Mouse (Mus musculus): ENCODE measurements around the gene Cds2. TPM values are rescaled to one million over a fixed set of nuclear protein-coding genes. Genes with fewer than 3 reads are reported as not detected.
"Not testable (repeated sequence)": the region's sequence is repeated elsewhere in the genome, so short reads cannot be mapped to it uniquely, and the experiment has no call there.

The Cds2 gene
- polyA plus RNA-seq, 1 experiment from 2014 or later = 30.1 TPM

DNA sequence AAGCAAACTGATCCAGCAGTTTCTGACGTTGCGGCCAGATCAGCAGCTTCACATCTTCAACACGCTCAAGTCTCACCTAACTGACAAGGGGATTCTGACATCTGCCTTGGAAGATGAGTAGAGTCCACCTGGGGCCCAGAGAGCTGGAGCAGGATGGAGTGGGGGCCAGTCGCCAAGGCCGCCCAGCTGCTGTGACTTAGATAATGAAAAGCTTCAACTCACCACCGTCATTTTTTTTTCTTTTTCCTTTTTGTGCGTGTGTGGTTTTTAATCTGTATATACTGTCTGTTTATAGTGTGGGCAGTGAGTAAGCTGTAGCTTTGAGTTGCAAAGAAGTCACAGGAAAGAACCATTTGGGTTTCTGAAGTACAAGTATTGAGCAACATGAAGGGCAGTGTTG lies 42.2 kb downstream of the Cds2 start:
- no peak for ATAC-seq (ENCODE audit: insufficient number of reproducible peaks, insufficient read depth, low FRiP score, low TSS enrichment)
- Histone ChIP-seq H3K9ac (no peak overlapping the region), H3K36me3 (peaks cover 53% of the 10 kb centered on the region), H3K27ac (no peak overlapping the region), H3K9me3 (no peaks in the 10 kb centered on the region), H3K4me2 (replicated peaks) (no peak overlapping the region), H3K4me3 (no peak overlapping the region), H3K27me3 (no peaks in the 10 kb centered on the region), H3K4me1 (no peaks in the 10 kb centered on the region; the same call in 1 of the 2 replicates)
- 90% methylated on average over 7 of the region's 7 CpGs for WGBS

DNA sequence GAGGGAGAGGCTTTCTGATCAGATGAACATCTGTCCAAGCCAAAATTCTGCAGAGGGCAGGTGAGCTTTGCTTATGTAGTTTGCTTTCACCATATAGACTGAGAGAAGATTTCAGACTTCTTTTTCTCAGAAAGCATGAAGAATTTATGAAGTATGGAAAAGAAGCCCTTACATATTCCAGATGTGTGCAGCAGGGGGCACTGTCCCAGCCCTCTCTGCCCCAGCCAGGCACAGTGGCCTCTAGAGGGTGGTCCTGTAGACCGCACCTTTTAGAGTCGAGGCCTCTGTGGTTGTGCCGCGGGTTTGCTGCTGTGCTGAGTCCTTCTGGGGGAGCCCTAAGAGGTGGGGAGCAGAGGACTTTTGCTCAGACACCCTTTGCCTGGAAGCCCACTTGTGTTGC lies 43.0 kb downstream of the Cds2 start:
- no peak overlapping the region for H3K4me2 ChIP-seq (replicated peaks)
- 67% methylated on average over 4 of the region's 4 CpGs for WGBS
- H3K9ac ChIP-seq = no peak overlapping the region
- no peaks in the 10 kb centered on the region; the same call in 1 of the 2 replicates for H3K4me1 ChIP-seq
- ATAC-seq (ENCODE audit: insufficient number of reproducible peaks, insufficient read depth, low FRiP score, low TSS enrichment) = no peak
- H3K27me3 ChIP-seq = no peaks in the 10 kb centered on the region
- H3K9me3 ChIP-seq = no peaks in the 10 kb centered on the region
- H3K36me3 ChIP-seq = peaks cover 51% of the 10 kb centered on the region
- no peak overlapping the region for H3K4me3 ChIP-seq
- H3K27ac ChIP-seq = no peak overlapping the region

DNA sequence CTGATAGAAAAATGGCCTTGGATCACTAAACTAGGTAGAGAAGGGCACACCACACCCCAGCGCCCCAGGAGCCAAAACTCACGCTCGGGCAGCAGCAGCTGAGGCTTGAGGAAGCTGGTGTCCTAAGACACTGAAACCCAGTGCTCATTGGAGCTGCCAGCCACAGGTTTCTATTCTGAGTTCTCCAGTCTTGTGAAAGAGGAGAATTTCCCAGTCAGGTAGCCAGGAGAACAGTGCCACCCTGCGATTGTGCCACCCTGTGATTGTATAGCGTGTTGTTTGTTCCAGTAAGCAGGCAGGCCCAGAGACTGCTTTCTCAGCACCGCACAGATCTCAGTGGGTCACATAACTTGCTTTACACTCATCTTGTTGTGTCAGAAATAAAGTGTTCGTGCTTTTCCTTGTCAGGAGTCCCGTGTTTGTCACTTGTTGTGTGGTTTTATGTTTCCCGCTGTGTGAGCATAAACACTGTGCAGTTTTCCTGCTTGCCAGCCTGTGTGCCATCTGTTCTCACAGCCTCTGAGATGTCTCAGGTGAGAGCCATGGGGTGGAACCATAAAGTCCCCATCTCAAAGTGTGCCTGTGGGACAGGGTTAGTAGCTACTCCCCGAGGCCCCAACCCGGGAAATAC lies 44.4 kb downstream of the Cds2 start:
- H3K27me3 ChIP-seq = no peaks in the 10 kb centered on the region
- H3K4me1 ChIP-seq = no peaks in the 10 kb centered on the region; the same call in 1 of the 2 replicates
- peaks cover 38% of the 10 kb centered on the region for H3K36me3 ChIP-seq
- H3K4me3 ChIP-seq = no peak overlapping the region
- WGBS = 90% methylated on average over 11 of the region's 11 CpGs
- H3K4me2 ChIP-seq (replicated peaks) = no peak overlapping the region
- H3K27ac ChIP-seq = no peak overlapping the region
- no peak for ATAC-seq (ENCODE audit: insufficient number of reproducible peaks, insufficient read depth, low FRiP score, low TSS enrichment)
- H3K9ac ChIP-seq = no peak overlapping the region
- H3K9me3 ChIP-seq = no peaks in the 10 kb centered on the region

DNA sequence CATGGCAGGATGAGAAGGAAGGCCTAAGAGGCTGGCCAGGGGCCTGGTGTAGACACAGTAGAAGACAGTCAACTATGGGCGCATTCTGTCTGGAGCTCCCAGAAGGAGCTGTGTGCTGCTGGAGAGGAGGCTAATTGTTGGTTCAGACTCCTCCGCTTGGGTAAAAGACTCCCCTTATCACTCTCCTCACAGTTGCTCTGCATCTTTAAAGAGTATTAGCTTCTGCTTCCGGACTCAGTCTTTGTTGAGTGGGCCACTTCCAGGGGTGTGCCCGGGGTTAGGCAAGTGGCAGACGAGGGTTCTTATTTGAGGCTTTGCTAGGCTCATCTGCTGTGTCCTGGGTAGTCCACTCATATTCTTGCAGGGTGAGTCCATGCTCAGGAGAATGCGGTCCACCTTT lies 45.9 kb downstream of the Cds2 start:
- WGBS = 92% methylated on average over 6 of the region's 6 CpGs
- no peak overlapping the region for H3K4me3 ChIP-seq
- no peaks in the 10 kb centered on the region for H3K9me3 ChIP-seq
- no peak for ATAC-seq (ENCODE audit: insufficient number of reproducible peaks, insufficient read depth, low FRiP score, low TSS enrichment)
- no peak overlapping the region for H3K27ac ChIP-seq
- no peak overlapping the region for H3K4me2 ChIP-seq (replicated peaks)
- H3K9ac ChIP-seq = no peak overlapping the region
- no peaks in the 10 kb centered on the region for H3K27me3 ChIP-seq
- no peaks in the 10 kb centered on the region; the same call in 1 of the 2 replicates for H3K4me1 ChIP-seq
- H3K36me3 ChIP-seq = peaks cover 28% of the 10 kb centered on the region

DNA sequence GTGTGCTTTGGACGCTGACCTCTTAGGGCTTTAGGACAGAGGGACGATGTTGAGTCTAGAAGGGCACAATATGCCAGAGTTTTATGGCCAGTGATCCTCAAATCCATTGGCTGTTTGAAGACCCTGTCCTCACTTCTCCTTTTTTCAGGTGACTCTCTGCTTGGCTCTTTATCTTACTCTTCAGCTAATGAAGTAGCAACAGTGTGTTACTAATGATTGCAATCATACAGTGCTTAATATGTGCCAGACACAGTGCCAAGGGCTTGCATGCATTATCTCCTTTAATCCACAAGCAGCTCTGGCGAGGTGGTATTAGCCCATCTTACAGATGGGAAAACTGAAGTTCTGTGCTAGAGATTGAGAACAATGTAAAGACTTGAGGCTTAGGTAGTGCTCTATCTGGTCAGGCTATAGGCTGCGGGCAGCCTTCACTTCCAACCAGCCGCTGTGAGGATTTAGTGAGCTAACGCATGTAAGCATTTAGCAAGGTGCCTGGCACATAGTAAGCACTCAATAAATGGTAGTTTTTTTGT lies 46.5 kb downstream of the Cds2 start:
- Histone ChIP-seq H3K4me2 (replicated peaks) (no peak overlapping the region), H3K4me1 (no peaks in the 10 kb centered on the region; the same call in 1 of the 2 replicates), H3K9ac (no peak overlapping the region), H3K27me3 (no peaks in the 10 kb centered on the region), H3K9me3 (no peaks in the 10 kb centered on the region), H3K36me3 (peaks cover 23% of the 10 kb centered on the region), H3K4me3 (no peak overlapping the region), H3K27ac (no peak overlapping the region)
- whole genome bisulfite sequencing = 94% methylated on average over 6 of the region's 6 CpGs
- ATAC-seq (ENCODE audit: insufficient number of reproducible peaks, insufficient read depth, low FRiP score, low TSS enrichment) = no peak

DNA sequence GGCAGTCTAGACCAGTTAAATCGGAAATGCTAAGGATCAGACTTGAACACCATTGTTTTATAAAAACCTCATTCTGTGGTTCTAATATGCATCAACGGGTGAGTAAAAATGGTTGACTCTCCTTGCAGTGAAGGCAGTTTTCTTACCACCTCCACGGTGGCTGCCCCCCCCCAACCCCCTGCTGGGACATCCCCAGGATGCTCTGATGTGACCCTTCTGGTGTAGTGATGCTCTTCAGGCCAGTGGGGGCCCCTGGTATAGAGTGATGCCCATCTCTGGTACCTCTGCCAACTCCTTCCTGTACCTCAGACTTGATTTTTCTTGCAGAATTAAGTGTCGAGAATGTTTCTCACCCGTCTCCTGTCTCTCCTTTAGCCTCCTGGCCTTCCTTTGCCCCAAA lies 49.7 kb downstream of the Cds2 start:
- H3K27ac ChIP-seq = no peak overlapping the region
- WGBS = 71% methylated on average over 5 of the region's 5 CpGs
- ATAC-seq (ENCODE audit: insufficient number of reproducible peaks, insufficient read depth, low FRiP score, low TSS enrichment) = no peak
- no peaks in the 10 kb centered on the region; the same call in 1 of the 2 replicates for H3K4me1 ChIP-seq
- H3K9me3 ChIP-seq = no peaks in the 10 kb centered on the region
- H3K4me2 ChIP-seq (replicated peaks) = no peak overlapping the region
- H3K9ac ChIP-seq = no peak overlapping the region
- no peak overlapping the region for H3K4me3 ChIP-seq
- peaks cover 5% of the 10 kb centered on the region for H3K36me3 ChIP-seq
- H3K27me3 ChIP-seq = no peaks in the 10 kb centered on the region

DNA sequence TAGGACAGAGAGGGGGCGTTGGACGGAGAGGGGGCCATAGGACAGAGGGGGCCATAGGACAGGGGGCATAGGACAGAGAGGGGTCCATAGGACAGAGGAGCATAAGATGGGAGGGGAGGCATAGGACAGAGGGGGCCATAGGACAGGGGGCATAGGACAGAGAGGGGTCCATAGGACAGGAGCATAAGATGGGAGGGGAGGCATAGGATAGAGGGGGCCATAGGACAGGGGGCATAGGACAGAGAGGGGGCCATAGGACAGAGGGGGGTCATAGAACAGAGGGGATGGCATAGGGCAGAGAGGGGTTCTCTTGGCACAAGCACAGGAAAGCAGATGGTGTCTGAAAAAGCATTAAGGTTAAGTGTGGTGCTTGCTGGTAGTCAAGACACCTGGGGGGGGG lies 50.6 kb downstream of the Cds2 start:
- Histone ChIP-seq H3K9ac (no peak overlapping the region), H3K27me3 (no peaks in the 10 kb centered on the region), H3K27ac (no peak overlapping the region), H3K36me3 (peaks cover 2% of the 10 kb centered on the region; the same call in 1 of the 2 replicates), H3K9me3 (no peaks in the 10 kb centered on the region), H3K4me3 (no peak overlapping the region), H3K4me2 (replicated peaks) (no peak overlapping the region), H3K4me1 (no peaks in the 10 kb centered on the region; the same call in 1 of the 2 replicates)
- no peak for ATAC-seq (ENCODE audit: insufficient number of reproducible peaks, insufficient read depth, low FRiP score, low TSS enrichment)
- WGBS = 96% methylated on average over 2 of the region's 2 CpGs

DNA sequence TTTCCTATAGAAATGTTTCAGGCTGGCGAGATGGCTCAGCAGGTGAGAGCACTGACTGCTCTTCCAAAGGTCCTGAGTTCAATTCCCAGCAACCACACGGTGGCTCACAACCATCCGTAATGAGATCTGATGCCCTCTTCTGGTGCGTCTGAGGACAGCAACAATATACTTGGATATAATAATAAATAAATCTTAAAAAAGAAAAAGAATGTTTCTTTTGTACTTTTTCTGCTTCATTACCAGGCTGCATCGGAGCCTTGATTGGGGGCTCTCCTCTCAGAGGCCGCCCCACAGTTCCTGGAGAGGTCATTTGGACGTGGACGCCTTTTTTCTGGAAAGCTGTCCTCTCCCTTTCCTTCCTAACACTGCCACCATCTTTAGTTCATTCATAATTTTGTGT lies 51.1 kb downstream of the Cds2 start:
- H3K27me3 ChIP-seq; H3K4me2 ChIP-seq (replicated peaks); H3K9ac ChIP-seq; H3K27ac ChIP-seq; ATAC-seq (ENCODE audit: insufficient number of reproducible peaks, insufficient read depth, low FRiP score, low TSS enrichment); H3K36me3 ChIP-seq; H3K4me1 ChIP-seq; H3K4me3 ChIP-seq; H3K9me3 ChIP-seq: not testable (repeated sequence)
- 84% methylated on average over 8 of the region's 8 CpGs for WGBS

DNA sequence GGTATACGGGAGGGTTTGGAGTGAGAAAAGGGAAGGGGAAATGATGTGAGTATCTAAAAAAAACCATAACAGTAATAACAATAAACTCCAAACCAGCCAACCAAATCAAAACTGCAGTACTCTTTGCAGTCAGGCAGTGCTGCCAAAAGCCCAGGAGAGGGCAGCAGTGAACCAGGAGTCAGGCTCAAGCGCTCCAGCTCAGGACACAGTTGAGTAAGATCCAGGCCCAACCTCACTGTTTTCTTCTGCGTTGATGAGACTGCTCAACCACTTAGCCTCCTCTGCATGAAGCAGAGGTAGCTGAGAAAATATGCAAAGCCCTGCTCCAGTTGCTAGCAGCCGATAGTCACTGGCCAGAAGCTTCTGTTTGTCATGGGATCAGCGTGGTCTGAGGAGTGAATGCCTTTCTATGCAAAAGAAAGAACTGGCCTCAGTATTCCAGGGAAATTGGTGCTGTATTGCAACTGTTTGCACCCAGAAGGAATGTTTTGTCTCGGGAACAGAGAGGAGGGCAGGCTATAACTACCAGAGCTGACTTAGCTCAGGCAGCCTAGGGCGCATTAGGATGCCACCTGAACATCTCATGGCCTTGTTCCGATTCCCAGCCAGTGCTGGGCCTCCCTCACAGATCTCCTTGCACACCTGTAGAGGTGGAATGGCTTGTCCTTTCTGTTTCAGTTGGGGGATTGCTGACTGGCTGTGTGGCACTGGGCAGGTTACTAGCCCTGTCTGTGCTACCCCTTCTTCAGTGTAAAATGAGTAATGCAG lies 53.3 kb downstream of the Cds2 start:
- no peaks in the 10 kb centered on the region for H3K9me3 ChIP-seq
- H3K4me1 ChIP-seq = no peaks in the 10 kb centered on the region
- H3K27me3 ChIP-seq = no peaks in the 10 kb centered on the region
- H3K4me2 ChIP-seq (replicated peaks) = no peak overlapping the region
- ATAC-seq (ENCODE audit: insufficient number of reproducible peaks, insufficient read depth, low FRiP score, low TSS enrichment) = 0 out of 2 replicates have a peak, but pooled peaks have one; percentile 71
- no peak overlapping the region for H3K27ac ChIP-seq
- no peak overlapping the region for H3K4me3 ChIP-seq
- H3K36me3 ChIP-seq = no peaks in the 10 kb centered on the region
- no peak overlapping the region for H3K9ac ChIP-seq
- 40% methylated on average over 8 of the region's 8 CpGs for WGBS

DNA sequence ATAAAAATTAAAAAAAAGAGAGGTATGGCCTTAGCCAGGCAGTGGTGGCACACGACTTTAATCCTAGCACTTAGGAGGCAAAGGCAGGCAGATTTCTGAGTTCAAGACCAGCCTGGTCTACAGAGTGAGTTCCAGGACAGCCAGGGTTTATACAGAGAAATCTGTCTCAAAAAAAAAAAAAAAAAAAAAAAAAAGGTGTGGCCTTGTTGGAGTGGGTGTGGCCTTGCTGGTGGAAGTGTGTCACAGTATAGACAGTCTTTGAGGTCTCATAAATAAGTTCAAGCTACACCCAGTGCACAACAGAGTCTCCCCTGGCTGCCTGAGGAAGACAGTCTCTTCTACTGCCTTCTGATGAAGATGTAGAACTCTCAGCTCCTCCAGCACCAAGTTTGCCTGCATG lies 54.2 kb downstream of the Cds2 start:
- H3K4me2 ChIP-seq (replicated peaks) = no peak overlapping the region
- no peak overlapping the region for H3K4me3 ChIP-seq
- no peak overlapping the region for H3K27ac ChIP-seq
- no peak for ATAC-seq (ENCODE audit: insufficient number of reproducible peaks, insufficient read depth, low FRiP score, low TSS enrichment)
- H3K9ac ChIP-seq = no peak overlapping the region
- no peaks in the 10 kb centered on the region for H3K4me1 ChIP-seq
- H3K27me3 ChIP-seq = no peaks in the 10 kb centered on the region
- 88% methylated on average over 1 of the region's 1 CpGs for WGBS
- no peaks in the 10 kb centered on the region for H3K9me3 ChIP-seq
- no peaks in the 10 kb centered on the region for H3K36me3 ChIP-seq

DNA sequence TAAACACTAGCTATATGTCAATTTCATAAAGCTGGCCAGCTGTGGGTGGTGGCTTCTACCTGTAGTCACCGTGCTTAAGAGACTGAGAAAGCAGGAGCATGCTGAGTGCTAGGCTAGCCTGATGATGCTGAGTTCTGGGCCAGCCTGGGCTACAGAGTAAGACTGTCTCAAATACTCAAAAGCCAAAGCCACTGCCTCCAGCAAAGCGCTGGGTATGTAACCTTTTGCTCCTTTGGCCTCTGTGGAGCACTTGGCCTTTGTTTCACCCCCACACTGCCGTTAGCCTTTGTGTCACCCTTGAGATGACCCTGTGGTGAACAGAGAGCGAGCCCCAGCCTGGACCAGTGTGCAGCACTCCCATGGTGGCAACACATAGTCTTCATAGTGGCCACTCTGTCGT lies 57.6 kb downstream of the Cds2 start:
- Histone ChIP-seq H3K4me3 (no peak overlapping the region), H3K4me1 (no peaks in the 10 kb centered on the region), H3K4me2 (replicated peaks) (no peak overlapping the region), H3K27ac (no peak overlapping the region), H3K27me3 (no peaks in the 10 kb centered on the region), H3K9ac (no peak overlapping the region), H3K36me3 (no peaks in the 10 kb centered on the region), H3K9me3 (no peaks in the 10 kb centered on the region)
- no peak for ATAC-seq (ENCODE audit: insufficient number of reproducible peaks, insufficient read depth, low FRiP score, low TSS enrichment)
- WGBS = 64% methylated on average over 5 of the region's 5 CpGs

DNA sequence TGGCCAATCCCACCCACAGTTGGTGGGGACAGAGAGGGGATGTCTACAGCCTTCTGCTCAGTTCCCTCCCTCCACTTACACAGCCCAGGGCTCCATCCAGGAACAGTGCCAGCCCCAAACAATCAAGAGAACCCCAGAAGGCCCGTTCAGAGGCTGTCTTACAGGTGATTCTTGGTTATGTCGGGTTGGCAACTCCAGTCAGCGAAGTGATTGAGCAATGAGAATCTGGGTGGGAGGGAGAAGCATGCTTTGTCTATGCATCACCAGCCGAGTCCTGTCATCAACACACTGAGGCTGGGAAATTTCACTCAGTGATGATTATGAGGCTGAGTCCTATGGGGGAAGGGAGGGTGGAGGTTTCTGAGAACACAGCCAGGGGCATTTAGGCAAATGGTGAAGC lies 60.6 kb downstream of the Cds2 start:
- Histone ChIP-seq H3K4me2 (replicated peaks) (no peak overlapping the region), H3K36me3 (no peaks in the 10 kb centered on the region), H3K9ac (no peak overlapping the region), H3K9me3 (no peaks in the 10 kb centered on the region), H3K27ac (no peak overlapping the region), H3K4me1 (no peaks in the 10 kb centered on the region), H3K27me3 (no peaks in the 10 kb centered on the region), H3K4me3 (no peak overlapping the region)
- no peak for ATAC-seq (ENCODE audit: insufficient number of reproducible peaks, insufficient read depth, low FRiP score, low TSS enrichment)
- WGBS = 71% methylated on average over 4 of the region's 4 CpGs

Data from embryonic facial prominence, embryonic 12.5 days (tissue).